Mouse (Mus musculus) kidney, adult 2 months (tissue): ENCODE measurements around the gene Map3k12.

Source experiments
- CTCF ChIP-seq: fragments of 200-500 bp; conservative IDR thresholded peaks from 2 replicates; pipeline ENCODE4 v1.5.1; 2011; ENCODE audit warnings: low read depth, mild to moderate bottlenecking, control low read depth, low read length, moderate library complexity, mixed read lengths; ENCODE audit not compliant: insufficient read depth, insufficient read length
- POLR2A ChIP-seq: fragments of 200-500 bp; IDR thresholded peaks from one replicate; pipeline ENCODE4 v1.6.1; 2011; ENCODE audit warnings: low read depth, low read length, control low read depth

DNA sequence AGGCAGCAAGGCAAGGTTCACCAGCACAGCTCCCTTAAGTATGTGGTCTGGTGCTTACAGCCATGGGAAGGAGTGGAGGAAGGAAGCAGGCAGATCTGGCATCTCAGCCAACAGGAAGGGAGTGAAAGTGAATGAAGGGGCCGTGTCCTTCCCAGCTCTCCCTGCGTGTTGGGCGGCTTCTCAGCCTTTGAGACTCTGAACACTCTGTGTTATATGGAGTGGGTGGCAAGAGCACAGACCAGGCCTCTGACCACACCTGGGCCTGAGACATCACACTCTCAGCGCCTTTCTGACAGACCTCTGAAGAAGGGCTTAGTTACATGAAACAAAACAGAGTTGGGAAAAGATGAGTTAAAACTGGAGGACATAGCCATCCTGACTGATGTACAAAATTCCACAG lies 13.7 kb upstream of the Map3k12 start:
- no peak for TF ChIP-seq CTCF
- no peak for TF ChIP-seq POLR2A
